Mouse (Mus musculus): ENCODE results near the gene Gatad2a.
"Not testable (repeated sequence)": the region's sequence is repeated elsewhere in the genome, so short reads cannot be mapped to it uniquely, and the experiment has no call there.

Gatad2a gene

DNA sequence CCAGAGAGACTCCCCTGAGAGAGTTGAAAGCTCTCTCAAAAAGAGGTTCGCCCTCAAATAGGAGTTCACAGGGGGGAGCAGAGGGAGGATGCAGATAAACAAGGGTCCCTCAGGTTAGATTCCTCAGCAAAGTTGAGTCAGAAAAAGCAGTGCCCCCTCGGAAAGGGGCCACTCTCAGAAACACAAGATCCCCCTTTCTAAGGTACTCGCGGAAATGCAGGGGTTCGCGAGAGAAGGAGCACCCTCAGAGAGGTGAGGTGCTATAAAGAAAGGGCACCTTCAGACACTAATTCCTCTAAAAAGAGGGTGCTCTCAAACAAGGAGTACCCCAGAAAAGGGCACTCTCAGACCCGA lies 785 bp downstream of the Gatad2a start:
- DNase-seq (ENCODE audit: low spot score in 2 of 2): no peak

DNA sequence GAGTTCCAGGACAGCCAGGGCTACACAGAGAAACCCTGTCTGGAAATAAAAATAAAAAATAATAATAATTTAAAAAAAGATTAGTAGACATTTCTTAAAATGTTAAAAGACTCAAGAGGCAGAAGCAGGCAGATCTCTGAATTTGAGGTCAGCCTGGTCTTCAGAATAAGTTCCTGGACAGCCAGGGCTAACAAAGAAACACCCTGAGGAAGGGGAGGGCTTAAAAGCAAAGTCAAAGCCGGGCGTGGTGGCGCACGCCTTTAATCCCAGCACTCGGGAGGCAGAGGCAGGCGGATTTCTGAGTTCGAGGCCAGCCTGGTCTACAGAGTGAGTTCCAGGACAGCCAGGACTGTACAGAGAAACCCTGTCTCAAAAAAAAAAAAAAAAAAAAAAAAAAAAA lies 7.2 kb downstream of the Gatad2a start:
- DNase-seq (ENCODE audit: low spot score in 2 of 2): not testable (repeated sequence)

DNA sequence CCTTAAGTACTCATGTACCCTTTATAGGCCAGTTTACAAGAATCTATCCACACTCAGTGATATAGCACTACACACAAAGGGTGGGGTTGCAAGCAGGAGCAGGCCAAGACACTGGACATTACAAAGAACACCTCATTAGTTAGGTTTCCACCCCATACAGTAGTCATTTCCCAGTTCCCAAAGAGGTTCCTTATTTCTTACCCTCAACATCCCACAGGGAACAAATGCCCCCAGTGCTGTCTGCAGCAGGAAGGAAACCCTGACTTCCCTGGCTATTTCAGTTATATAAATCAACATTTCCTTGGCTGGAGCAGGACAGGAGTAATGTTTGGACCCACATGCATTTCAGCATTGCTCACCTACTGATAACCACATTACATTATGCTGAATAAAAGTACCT lies 8.4 kb downstream of the Gatad2a start:
- no peak for DNase-seq (ENCODE audit: low spot score in 2 of 2)

DNA sequence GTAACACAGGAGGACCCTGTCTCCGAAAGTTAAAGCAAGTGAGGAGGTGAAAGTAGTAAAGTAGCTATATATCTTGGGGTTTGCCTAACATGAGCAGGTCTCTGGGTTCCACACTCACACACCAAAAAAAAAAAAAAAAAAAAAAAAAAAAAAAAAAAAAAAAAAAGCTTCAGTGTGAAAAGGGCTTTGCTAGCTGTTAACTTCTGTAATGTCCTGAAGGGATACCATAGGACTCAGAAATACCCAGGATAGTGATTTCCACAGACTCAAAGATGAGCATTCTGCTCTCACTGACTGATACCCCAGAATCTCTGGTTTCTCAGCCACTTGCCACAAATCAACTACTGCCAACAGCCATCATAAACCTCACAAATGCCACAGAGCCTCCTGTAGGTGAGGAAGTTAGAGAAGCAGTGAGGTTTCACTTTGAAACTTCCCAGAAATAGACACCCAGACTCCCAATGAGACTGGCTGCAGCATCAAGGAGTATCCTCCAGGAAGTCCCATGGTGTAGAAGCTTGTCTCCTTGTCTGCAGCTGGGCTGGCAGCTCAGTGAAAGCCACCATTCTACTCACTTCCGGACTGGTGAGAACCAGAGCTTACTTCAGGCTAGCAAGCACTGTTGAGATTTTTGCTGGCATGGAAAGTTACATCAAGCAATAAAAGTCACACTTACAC lies 11.2 kb downstream of the Gatad2a start:
- DNase-seq (ENCODE audit: low spot score in 2 of 2): no peak

DNA sequence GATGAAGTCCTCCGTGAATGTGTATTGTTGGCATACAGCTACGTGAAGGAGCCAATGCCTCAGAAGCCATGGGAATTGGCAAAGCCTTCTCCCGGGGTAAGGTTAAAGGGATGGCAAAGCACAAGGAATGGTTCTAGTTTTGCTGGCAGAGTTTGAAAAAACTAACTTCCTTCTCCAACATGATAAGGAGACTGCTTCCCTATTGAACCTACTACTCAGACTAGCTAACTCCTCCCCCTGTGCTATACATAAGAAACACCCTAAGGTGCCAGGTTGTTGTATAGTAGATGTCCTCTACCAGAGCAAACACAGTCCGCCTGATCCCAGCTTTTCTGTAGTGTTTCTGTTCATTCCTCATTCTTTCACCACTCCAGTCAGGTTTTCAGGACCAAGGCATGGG lies 17.7 kb downstream of the Gatad2a start:
- no peak for DNase-seq (ENCODE audit: low spot score in 2 of 2)

DNA sequence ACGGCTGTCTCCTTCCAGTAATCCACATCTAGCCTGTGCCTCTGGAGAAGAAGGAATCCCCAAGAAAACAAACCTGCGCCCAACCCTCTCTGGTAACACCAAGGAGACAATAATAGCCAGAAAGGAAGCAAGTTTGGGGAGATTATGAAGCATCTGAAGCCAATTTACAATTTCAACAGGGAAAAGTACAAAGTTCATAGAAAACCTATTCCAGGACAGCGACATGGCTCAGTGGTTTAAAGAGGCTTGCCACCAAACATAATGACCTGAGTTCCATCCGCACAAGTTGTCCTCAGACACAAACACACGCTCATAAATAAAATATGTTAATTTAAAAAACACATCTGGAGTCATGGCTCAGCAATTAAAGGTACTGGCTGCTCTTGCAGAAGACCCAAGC lies 21.4 kb downstream of the Gatad2a start:
- DNase-seq (ENCODE audit: low spot score in 2 of 2): no peak

DNA sequence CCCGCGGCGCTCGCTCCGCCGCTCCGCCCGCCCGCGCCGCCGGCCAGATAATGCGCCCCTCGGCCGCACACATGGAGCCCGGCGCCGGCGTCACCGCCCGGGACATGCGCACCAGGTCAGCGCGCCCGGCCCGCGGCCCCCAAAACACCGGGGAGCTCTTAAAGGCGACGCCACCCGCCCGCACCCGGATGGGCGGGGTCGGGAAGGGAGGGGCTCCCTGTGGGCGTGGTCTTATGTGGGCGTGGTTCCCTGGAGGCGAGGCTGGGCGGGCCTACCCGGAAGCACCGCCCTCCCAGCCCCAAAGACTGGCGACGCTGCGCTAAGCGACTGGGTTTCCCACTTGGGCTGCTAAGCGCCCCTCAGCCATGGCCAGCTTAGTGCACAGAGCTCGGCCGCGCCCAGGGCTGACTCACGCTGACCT lies 22.0 kb downstream of the Gatad2a start:
- DNase-seq (ENCODE audit: low spot score in 2 of 2): peak; percentile 95 to 96

DNA sequence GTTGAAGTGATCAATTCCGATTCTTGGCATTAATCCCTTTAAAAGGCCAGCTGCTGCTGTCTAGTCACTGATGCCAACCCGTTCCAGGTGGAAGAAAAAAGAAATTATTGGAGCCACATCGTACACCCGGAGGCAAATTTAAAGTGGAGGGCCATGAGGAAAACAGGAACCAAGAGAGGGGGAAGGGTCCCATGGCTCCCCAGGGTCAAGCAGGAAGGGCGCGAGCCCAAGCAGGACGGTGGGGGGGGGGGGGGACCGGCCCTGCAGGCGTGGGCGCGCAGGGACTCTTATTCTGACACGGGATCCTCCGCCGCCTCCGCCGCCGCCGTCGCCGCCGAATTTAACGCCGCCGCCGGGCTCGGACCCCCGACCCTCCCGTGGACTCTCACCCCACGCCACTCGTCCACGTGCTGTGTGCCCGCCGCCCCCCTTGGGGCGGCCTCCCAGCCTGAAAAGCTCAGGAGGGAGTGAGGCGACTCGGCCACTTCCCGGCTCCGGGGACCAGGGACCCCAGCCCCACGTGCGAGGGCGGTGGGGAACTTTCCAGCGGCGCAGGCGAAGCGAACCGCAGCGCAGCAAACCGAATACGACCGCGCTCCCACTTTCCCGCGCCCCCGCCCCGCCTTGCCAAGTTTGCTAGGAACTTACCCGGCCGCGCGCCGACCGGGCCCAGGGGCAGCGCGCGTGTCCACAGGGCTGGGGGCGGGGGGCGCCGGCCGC lies 22.6 kb downstream of the Gatad2a start:
- DNase-seq (ENCODE audit: low spot score in 2 of 2): peak; percentile 17 to 37

DNA sequence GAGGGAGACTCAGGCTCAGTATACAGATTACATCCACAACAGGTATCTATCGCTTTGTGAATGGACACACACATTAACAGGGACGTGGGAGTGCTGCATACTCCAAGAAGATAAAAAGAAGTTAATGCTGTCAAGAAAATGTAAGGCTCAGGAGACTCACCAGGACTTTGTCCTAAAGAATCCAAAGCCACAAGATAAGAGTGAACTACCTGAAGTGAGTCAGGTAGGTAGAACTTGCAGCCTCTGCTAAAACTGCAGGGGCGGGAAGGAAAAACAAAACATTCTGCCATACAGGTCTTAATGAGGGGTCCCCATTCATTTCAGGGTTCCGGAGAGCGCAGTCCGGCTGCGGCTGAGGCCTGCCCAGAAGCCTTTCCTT lies 23.1 kb downstream of the Gatad2a start:
- no peak for DNase-seq (ENCODE audit: low spot score in 2 of 2)

DNA sequence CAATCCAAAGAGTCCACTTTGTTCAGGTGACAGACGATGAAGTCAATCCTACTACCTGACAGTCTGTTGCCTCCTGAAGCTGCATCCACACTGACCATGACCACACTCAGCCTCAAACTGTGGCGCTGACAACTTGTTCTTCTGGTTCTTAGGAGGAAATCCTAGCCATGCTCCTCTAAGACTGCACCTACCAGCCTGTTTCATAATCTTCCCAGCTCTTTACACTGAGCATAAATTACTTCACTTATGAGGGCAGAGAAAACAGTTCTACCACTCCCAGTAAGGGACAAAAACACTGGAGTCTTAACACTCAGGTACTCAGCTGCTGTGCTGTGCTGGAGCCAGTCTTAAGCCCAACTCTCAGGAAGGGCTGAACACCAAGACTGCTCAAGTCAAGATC lies 25.3 kb downstream of the Gatad2a start:
- DNase-seq (ENCODE audit: low spot score in 2 of 2): no peak

DNA sequence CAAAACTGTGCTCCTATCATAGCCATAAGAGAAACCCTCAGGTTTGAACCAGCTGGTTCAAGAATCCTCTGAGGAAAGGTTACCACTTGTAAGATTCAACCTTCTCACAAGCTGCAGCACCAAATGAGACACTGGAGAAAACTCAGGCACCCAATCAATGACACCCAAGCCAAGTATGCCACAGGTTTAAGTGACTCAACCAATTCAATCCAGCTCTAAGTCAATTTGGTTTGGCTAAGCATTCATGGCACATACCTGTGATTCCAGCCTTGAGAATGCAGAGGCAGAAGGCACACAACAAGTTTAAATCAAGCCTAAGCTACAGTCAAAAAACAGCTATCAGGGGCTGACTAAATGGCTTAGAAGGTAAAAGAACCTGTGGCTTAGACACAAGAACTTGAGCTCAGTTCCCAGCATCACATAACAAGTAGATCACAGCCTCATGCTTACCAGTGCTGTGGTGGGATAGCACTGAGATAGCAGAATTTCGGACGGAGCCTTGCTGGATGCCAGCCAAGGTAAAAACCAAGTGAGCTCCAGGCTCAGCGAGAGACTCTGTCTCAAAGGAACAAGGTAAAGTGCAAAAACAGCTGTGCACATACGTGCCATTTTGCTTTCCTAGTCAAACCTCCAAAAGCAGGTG lies 28.8 kb downstream of the Gatad2a start:
- DNase-seq (ENCODE audit: low spot score in 2 of 2): no peak

DNA sequence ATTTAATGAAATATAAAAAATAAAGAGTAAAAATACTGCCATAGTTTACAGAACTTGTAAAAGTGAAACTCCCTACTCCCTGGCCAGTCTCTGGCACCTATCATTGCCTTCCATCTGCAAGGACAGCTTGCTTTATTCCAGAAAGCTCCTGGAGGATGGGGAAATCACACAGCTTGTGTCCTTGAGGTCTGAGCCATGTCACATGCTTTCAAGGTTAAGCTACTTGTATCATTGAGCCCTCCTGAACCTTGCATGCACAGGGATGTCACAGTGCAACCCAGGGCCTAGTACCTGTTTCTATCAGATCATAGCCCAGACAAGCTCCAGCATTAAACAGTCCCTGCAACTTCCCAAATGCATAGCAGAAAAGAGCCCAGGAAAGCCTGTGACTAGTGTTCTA lies 36.9 kb downstream of the Gatad2a start:
- no peak for DNase-seq (ENCODE audit: low spot score in 2 of 2)

DNA sequence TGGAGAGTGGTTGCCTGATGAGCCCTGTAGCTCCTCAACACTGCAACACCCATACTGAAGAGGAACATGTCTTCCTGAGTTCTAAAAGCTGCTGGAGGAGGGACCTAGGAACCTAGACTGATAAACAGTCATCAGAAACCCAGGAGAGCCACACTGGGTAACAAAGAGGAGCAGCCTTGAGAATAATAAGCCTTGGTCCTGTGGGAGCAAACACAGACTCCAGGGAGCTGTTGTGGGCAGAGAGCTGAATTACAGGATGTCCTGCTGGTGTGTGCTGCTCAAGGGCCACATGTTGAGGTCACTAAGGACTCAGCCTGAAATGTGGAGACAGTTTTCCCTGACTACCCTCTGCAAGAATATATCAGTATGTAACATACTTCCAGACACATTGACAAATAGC lies 38.3 kb downstream of the Gatad2a start:
- DNase-seq (ENCODE audit: low spot score in 2 of 2): no peak

DNA sequence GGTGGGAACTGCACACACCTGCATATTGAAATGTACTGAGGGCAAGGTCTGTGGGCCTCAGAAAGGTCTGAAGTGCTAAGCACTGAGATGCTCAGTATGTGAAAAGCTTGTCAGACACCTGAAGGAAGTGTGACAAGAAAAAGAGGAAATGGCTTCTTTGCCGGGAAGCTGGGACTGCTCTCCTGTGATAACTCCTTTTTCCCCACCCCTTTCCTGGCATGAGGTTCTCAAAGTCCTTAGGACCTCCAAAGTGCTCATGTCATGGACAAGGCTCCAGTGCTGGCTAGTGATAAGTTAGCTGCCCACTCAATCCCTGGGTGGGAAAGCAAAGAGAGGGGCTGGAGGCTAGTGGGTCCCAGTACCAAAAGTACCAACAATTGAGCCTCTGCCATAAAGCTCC lies 38.8 kb downstream of the Gatad2a start:
- no peak for DNase-seq (ENCODE audit: low spot score in 2 of 2)

DNA sequence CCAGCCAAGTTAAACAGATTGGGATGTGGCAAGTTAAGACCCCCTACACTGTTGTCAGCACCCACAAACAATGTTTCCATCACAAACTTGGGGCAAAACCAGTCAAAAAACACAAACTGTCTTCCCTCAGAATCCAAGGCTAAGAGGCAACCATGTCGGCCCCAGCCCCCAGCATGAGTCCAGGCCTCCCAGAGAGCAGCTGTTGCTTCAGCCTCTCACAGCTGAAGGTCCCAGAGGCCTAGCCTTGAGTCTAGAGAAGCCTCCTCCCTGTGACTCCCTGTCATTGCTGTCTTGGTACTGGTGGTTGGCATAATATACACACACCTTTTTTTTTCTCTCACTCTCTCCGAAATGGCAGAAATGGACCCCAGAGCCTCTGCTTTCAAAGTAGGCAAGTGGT lies 39.5 kb downstream of the Gatad2a start:
- DNase-seq (ENCODE audit: low spot score in 2 of 2): no peak

DNA sequence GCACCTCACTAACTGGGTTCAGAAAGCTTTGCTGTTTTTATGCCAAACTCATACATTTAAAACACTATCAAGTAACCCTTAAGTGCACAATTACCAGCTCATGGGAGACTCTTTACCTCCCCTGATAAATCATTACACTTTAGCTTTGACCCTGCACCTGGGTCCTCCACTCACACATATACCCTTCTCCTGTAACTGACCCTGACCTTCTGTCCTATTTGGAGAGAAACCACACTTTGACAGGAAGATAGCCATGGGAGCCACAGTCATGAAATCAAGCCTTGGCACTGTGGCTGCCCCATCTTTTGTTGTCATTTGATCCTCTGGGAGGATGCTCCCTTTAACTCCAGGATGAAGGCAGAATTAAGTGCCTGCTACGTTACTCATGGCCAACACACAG lies 41.5 kb downstream of the Gatad2a start:
- no peak for DNase-seq (ENCODE audit: low spot score in 2 of 2)

DNA sequence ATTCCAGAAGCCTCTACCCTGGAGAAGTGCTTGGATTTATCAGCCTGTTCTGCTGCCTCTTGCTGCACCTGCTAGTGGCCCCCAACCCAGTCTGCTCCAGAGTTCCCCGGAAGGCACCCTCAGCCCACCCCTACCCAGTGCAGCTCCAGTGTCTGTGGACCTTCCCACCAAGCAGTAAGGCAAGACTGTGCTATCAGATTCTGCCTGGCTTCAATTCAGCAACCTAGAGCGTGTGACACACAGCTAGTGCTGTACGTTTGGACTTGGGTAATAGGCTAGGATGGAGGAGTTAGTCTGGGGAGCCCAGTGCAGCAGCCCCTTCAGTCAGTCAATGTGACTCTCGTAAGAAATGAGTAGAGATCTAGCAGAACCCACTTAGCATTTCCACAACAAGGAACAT lies 42.0 kb downstream of the Gatad2a start:
- no peak for DNase-seq (ENCODE audit: low spot score in 2 of 2)

DNA sequence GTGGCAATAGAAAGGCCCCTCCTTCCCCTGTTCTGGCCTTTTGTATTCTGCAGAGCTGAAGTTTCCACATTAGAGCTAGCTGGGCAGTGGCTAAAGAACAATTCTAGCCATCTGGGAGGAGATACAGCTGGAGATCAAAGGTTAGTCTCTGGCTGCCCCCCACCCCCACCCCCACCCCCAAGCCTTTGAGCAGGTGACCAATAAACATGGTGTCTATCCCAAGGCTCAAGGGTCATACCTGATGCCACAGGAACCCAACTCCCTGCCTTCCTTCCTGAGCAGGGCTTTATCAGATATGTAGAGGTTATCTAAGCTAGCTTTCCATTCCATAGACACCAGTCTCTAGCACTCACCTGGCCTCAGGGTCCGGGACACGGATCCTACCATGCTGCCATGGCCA lies 45.9 kb downstream of the Gatad2a start:
- no peak for DNase-seq (ENCODE audit: low spot score in 2 of 2)

DNA sequence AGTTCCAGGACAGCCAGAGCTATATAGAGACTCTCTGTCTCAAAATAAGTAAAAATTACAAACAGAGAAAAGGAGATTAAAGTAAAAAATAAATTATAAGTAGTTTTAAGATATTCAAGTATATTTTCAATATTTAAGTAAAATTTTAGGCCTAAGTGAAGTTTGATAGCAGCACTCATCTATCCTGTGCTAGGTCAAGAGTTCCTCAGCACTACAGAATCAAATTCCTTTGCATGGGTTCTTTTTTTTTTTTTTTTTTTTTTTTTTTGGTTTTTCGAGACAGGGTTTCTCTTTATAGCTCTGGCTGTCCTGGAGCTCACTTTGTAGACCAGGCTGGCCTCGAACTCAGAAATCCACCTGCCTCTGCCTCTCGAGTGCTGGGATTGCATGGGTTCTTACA lies 53.7 kb downstream of the Gatad2a start:
- DNase-seq (ENCODE audit: low spot score in 2 of 2): not testable (repeated sequence)

DNA sequence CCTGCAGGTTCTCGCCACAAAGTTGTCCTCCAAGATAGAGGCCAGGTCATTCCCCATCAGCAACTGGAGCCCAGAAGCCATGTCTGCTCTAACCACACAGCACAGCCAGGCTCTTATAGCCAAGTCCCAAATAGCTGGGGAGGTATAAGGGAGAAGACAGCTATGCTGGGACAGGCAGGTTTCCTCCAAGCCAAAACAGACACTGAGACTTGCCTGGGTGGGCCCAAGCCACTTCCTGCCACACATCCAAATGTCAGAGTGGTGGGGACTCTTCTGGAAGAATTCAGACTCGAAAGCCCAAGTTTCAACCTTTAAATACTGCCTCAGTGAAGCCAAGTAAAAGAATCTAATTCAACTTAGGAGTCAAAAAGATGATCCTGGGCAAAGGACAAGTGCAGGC lies 55.8 kb downstream of the Gatad2a start:
- DNase-seq (ENCODE audit: low spot score in 2 of 2): no peak

DNA sequence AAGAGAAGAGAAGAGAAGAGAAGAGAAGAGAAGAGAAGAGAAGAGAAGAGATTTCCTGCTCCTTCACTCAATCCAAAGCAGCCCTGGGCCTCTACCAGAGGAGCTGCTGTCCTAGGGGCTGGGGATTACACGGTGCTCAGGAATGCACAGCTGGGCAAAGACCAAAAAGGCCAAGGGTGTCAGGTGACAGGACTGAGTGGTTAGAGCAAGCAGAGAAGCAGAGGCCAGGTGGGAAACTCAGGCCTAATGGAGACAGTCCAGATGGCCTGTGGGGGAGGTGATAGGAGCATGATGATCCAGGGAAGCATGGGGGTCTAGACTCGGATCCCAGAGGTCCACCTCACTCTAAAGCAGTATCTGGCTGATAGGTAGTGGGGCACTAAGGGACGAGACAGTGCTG lies 56.6 kb downstream of the Gatad2a start:
- DNase-seq (ENCODE audit: low spot score in 2 of 2): no peak

DNA sequence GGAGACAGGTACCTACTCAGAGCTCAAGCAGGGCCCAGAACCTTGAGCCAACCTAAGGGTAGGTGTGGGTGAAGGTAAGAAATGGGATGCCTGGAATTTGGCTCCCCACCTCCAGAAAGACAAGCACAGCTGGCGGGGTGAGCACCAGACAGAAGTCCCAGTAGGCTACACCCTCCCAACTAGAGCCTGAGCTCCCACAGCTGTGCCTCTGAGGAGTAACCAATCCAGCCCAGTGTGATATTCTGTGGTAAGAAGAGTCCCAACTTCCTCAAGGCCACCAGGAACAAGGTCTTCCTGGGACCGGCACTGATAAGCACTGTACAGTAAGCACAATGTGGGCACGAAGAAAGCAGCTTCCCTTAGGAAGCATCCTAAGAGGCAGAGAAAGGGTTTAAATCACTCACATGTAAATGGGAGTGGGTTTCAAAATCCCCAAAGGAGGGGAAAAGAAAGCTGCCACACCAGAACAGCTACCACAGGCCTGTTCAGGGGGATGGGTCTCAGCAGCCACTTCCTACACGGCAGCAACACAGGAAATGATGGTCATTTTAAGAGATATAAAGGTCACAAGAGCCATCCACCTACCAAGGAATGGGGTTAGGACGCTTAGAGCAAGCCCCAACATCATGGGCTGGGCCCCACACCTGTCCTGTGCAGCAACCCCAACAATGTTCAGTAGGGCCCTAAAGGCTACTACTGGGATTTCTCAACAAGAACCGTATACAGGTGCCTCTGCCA lies 57.8 kb downstream of the Gatad2a start:
- DNase-seq (ENCODE audit: low spot score in 2 of 2): no peak

DNA sequence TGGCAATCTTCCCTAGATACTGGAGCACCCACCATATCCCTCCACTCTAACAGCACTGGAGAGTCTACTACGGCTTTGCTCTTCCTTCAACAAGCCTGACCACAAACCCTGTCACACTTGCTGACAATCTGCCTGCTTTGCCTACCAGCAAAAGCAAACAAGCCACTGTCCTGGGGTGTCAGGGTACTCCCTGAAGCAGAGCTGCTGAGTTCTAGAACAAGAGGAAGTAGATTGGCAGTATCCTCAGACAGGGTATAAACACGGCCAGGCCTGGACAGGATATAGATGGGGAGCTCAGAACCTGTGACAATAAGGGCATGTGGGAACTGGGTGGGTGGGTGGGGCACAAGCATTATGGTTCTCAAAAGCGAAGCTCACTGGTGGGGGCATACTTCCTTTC lies 58.7 kb downstream of the Gatad2a start:
- DNase-seq (ENCODE audit: low spot score in 2 of 2): peak; percentile 39 to 45

Data from spleen, postnatal 36 days (tissue).